Mouse (Mus musculus) hindbrain, embryonic 16.5 days (tissue): ENCODE measurements around the gene BC048679. TPM values are rescaled to one million over a fixed set of nuclear protein-coding genes. Genes with fewer than 3 reads are reported as not detected.

ENCODE experiments used
- ATAC-seq: fragments of 200-750 bp; cut with Nextera tagmentation; 2 replicates; pipeline ENCODE4 v1.8.0; 2017; ENCODE audit warnings: moderate TSS enrichment, moderate library complexity
- H3K27ac ChIP-seq: fragments of 300-500 bp; sonication (generic); 2 replicates; pipeline ENCODE4 v1.5.1; 2014; ENCODE audit warnings: low read depth, mild to moderate bottlenecking, control low read depth, low read length, moderate library complexity
- H3K27me3 ChIP-seq: fragments of 300-500 bp; sonication (generic); replicated peaks from 2 replicates; pipeline ENCODE4 v1.6.1; 2014; ENCODE audit warnings: low read length; ENCODE audit not compliant: control insufficient read depth, insufficient read depth
- H3K36me3 ChIP-seq: fragments of 300-500 bp; sonication (generic); 2 replicates; pipeline ENCODE4 v1.6.1; 2014; ENCODE audit warnings: mild to moderate bottlenecking, low read length, moderate library complexity, mixed read lengths; ENCODE audit not compliant: control insufficient read depth, insufficient read depth
- H3K4me1 ChIP-seq: fragments of 300-500 bp; sonication (generic); 2 replicates; pipeline ENCODE4 v1.6.1; 2014; ENCODE audit warnings: low read depth, low read length; ENCODE audit not compliant: control insufficient read depth, insufficient read depth
- H3K4me2 ChIP-seq: fragments of 300-500 bp; sonication (generic); 2 replicates; pipeline ENCODE4 v1.6.1; 2014; ENCODE audit warnings: mild to moderate bottlenecking, low read length, control low read depth, moderate library complexity
- H3K4me3 ChIP-seq: fragments of 300-500 bp; sonication (generic); 2 replicates; pipeline ENCODE4 v1.5.1; 2014; ENCODE audit warnings: mild to moderate bottlenecking, low read length, control low read depth, moderate library complexity
- H3K9ac ChIP-seq: fragments of 300-500 bp; sonication (generic); 2 replicates; pipeline ENCODE4 v1.6.1; 2014; ENCODE audit warnings: low read depth, mild to moderate bottlenecking, control low read depth, low read length, moderate library complexity
- H3K9me3 ChIP-seq: fragments of 300-500 bp; sonication (generic); 2 replicates; pipeline ENCODE4 v1.6.1; 2014; ENCODE audit warnings: mild to moderate bottlenecking, low read length, moderate library complexity; ENCODE audit not compliant: control insufficient read depth
- WGBS: fragments of 180-500 bp; shearing (Covaris S2); extraction: QIAGEN DNeasy Blood & Tissue Kit; methylation state at CpG from one replicate; pipeline ENCODE4 v1.1.7; 2014; 5-methylcytosine and 5-hydroxymethylcytosine counted together
- microRNA counts: library from miRNA; unstranded; fragments of <30 nt; microRNA quantifications from one replicate; lab custom pipeline; 2016
- polyA plus RNA-seq: library from polyadenylated mRNA; unstranded; fragments of >200 nt; fragmentation: Nextera tagmentation; extraction: Ambion mirVana; gene quantifications from 2 replicates; pipeline ENCODE4 v1.2.1, GENCODE M21; 2015

The BC048679 gene
- polyA plus RNA-seq, 1 experiment from 2014 or later, result not detected

DNA sequence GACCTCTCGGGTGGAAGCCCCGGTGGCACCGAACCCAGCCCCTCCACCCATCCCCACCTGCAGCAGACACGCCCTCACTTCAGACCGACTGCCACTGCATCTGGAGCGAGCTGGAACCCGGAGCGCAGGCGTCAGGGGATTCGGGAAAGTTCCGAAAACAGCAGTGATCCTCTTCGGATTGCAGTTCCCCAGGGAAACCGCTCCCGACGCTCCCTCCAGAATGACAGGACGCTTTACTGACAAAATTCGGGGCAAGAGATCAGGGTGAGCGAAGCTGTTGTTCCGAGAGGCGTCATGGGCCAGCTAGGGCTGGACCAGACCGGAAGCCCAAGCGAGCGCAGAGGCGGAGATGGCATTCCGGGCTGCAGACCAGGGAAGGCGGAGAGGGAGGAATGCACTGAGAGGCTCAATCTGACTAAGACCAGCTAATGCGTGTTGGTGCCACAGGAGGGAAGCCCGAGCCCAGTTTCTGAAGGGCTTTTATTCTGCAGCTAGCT lies 42.9 kb downstream of the BC048679 start, which contains the start of gene Cpeb1:
Gene Cpeb1, minus strand, starts transcription at position 311 of the 497 bp plus-strand sequence.
- peak within 1 kb of the TSS; percentile 63 for H3K9ac ChIP-seq
- H3K27me3 ChIP-seq, result peaks cover 22% of the 10 kb centered on the region
- H3K4me1 ChIP-seq, result peaks cover 20% of the 10 kb centered on the region
- 1% methylated on average over 28 of the region's 28 CpGs for WGBS
- peak within 1 kb of the TSS; percentile 79 for H3K4me2 ChIP-seq
- 0 out of 2 replicates have a peak, but pooled peaks cover 2% of the 10 kb centered on the region for H3K36me3 ChIP-seq
- no peaks in the 10 kb centered on the region for H3K9me3 ChIP-seq
- H3K27ac ChIP-seq, result no peak within 1 kb of the TSS
- ATAC-seq, result peak; percentile 72
- peak within 1 kb of the TSS; percentile 67 for H3K4me3 ChIP-seq

GRCm38 (mm10) chr7:81454331-81455039 lies 43.6 kb downstream of the BC048679 start:
- H3K27ac ChIP-seq, result no peak overlapping the region
- peak overlapping the region; percentile 79 for H3K4me2 ChIP-seq
- H3K9me3 ChIP-seq, result no peaks in the 10 kb centered on the region
- peak overlapping the region; percentile 63 for H3K9ac ChIP-seq
- WGBS, result 1% methylated on average over 37 of the region's 87 CpGs
- peak overlapping the region; percentile 67 for H3K4me3 ChIP-seq
- H3K27me3 ChIP-seq, result peaks cover 22% of the 10 kb centered on the region
- peaks cover 20% of the 10 kb centered on the region for H3K4me1 ChIP-seq
- H3K36me3 ChIP-seq, result no peaks in the 10 kb centered on the region
- peak; percentile 63 for ATAC-seq

DNA sequence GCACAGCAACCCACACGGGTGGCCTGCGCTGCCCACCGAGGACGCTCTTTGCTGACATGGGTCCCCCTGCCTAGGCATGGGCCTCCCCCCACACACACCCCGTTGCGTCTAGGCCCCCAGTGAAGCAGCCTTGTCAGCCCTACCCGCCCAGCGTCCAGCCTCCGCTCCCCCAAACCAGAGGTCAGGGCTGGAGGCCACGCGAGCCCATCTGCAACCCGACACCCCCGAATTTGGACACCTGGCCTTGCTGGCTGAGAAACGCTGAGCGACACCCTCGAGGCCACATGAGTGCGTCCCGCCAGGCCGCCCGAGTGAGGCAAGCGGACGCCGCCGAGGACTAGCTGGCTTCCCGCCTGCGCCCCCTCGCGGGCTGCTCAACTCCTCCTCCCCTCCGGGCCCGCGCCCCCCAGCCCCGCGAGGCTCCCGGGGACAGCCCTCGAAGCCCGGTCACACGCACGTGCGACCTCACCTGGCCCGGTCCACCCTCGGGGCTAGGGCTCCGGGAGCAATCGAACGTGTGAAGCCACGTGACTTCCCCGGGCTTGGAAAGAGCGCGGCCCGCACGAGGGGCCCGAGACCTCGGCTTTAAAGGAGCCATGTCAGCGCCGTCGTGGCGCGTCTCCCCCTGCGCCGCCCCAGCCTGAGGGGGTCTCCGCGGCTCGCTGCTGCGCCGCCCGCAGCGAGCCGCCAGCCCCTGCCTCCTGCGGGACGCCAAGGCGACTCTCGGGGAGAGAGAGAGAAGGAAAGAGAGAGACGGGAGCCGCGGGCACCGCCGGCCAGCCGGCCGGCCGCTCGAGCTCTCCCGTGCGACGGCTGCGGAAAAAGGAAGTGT lies 44.4 kb downstream of the BC048679 start:
- Histone ChIP-seq H3K27me3 (peaks cover 22% of the 10 kb centered on the region), H3K9me3 (no peaks in the 10 kb centered on the region)

DNA sequence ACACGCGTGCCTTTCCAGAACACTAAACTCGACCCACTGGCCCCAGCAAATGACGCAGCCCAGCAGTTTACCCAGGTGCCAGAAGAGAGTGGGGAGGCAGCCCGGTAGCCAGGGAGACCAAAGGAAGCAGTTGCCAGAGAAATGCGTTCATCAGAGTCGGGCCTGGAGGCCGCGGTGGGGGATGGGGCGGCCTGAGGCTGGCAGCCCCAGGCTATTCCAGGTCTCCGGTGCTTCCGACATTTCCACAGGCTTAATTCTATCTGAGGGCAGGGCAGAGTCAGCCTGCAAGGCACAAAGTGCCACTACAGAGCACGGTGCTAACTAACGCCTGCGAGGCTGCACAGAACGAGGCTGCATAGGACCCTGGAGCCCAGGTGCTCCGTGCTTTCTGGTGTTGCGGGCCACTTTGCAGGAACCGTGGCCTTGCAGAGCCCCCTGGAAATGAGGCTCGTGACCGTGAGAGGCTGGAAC lies 45.1 kb downstream of the BC048679 start:
- Histone ChIP-seq H3K9ac (peak overlapping the region; percentile 38; the same call in 1 of the 2 replicates), H3K4me1 (peaks cover 20% of the 10 kb centered on the region), H3K4me2 (peak overlapping the region; percentile 79), H3K27me3 (peaks cover 22% of the 10 kb centered on the region), H3K4me3 (peak overlapping the region; percentile 67), H3K9me3 (no peaks in the 10 kb centered on the region), H3K27ac (no peak overlapping the region), H3K36me3 (no peaks in the 10 kb centered on the region)
- 4% methylated on average over 21 of the region's 21 CpGs for WGBS
- ATAC-seq, result peak; percentile 32; the same call in 1 of the 2 replicates

More for the DNA sequence above, 44.4 kb downstream of the BC048679 start:
- Histone ChIP-seq H3K4me2 (peak overlapping the region; percentile 79), H3K4me1 (peaks cover 20% of the 10 kb centered on the region), H3K36me3 (no peaks in the 10 kb centered on the region), H3K4me3 (peak overlapping the region; percentile 67), H3K9ac (peak overlapping the region; percentile 38; the same call in 1 of the 2 replicates), H3K27ac (no peak overlapping the region)
- peak; percentile 32; the same call in 1 of the 2 replicates for ATAC-seq
- WGBS, result 2% methylated on average over 60 of the region's 84 CpGs

MicroRNAs within 50 kb of the gene (microRNA counts, 519-probe panel; counts per million panel counts)
- microRNA mmu-miR-1839-3p (lab: Ali Mortazavi, UCI) (1,261 counts per million, percentile 9 among the panel's probes with 10 or more counts), microRNA mmu-miR-1839-5p (lab: Ali Mortazavi, UCI) (2,515 counts per million, percentile 66 among the panel's probes with 10 or more counts)

Other genes with a start within 250 kb of the BC048679 start
- gene Rps17, start 153.0 kb downstream of the BC048679 start, polyA plus RNA-seq, result 598 and 658 TPM in 2 replicates
- 8.3 and 8.4 TPM in 2 replicates for gene Cpeb1, start 42.8 kb downstream of the BC048679 start, polyA plus RNA-seq
- 149 and 164 TPM in 2 replicates for gene Ap3b2, start 4.4 kb downstream of the BC048679 start, polyA plus RNA-seq
- gene Fsd2, start 68.7 kb upstream of the BC048679 start, polyA plus RNA-seq, result 0.15 and 0.57 TPM in 2 replicates
- gene Whamm, start 73.0 kb upstream of the BC048679 start, polyA plus RNA-seq, result 2.0 and 6.0 TPM in 2 replicates
- 23.5 and 26.3 TPM in 2 replicates for gene Homer2, start 209.2 kb upstream of the BC048679 start, polyA plus RNA-seq